Mouse (Mus musculus): Measurements from ENCODE around the gene Ccdc122. TPM values are rescaled to one million over a fixed set of nuclear protein-coding genes. Genes with fewer than 3 reads are reported as not detected.
"Not testable (repeated sequence)": the region's sequence is repeated elsewhere in the genome, so short reads cannot be mapped to it uniquely, and the experiment has no call there.

Gene Ccdc122
- polyA plus RNA-seq, 1 experiment from 2014 or later = 1.7 TPM

DNA sequence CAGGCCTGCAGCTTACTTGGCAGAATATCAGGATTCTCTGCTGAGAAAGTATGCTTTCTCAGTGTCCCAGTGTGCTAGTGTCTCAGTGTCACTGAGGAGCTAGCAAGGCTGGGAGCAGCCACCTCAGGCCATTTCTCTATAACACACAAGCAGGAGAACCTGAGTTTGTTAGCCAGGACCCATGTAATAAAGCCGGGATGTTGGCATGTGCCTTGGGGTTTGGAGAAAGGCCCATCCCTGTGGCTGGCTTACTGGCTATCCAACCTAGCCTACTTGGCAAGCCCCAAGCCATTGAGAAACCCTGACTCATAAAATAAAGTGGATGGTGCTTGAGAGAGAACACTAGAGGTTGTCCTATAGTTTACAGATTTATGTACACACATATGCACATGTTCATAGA is 32.8 kb downstream of the Ccdc122 start:
- no peak overlapping the region for H3K4me2 ChIP-seq (ENCODE audit: low read depth, low read length)
- H3K36me3 ChIP-seq (ENCODE audit: control insufficient read depth, insufficient read depth) = no peaks in the 10 kb centered on the region
- H3K9ac ChIP-seq (ENCODE audit: low read depth, low read length) = no peak overlapping the region
- no peak for ATAC-seq (ENCODE audit: low read depth)
- no peaks in the 10 kb centered on the region for H3K9me3 ChIP-seq (replicated peaks; ENCODE audit: control insufficient read depth, low read length)
- H3K4me1 ChIP-seq (ENCODE audit: control insufficient read depth, low read depth, low read length) = no peaks in the 10 kb centered on the region
- H3K4me3 ChIP-seq (ENCODE audit: low read depth, low read length) = no peak overlapping the region
- 62% methylated on average over 1 of the region's 1 CpGs for WGBS (ENCODE audit: insufficient replicate concordance)
- no peak overlapping the region for H3K27ac ChIP-seq (ENCODE audit: low read length)
- no peaks in the 10 kb centered on the region for H3K27me3 ChIP-seq (ENCODE audit: control insufficient read depth, insufficient read depth, low read depth, low read length)

DNA sequence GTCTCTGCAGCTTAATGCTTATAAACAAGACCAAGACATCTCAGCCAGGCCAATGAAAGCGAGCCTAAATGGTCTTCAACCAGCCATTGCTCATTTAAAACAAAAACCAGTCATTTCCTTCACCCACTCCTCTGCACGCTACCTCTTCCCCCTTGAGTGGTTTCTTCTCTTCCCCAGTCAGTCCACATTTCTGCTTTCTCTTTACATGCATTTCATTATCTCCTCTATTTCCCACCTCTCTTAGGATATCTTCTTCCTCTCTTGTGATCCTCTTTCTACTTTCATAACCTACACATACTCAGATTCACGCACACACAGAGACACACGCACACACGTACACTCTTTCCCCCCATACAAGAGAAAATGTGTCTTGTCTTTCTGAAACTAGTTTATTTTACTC is 44.7 kb downstream of the Ccdc122 start:
- Histone ChIP-seq H3K4me1 (ENCODE audit: control insufficient read depth, low read depth, low read length) (no peaks in the 10 kb centered on the region), H3K4me2 (ENCODE audit: low read depth, low read length) (no peak overlapping the region), H3K36me3 (ENCODE audit: control insufficient read depth, insufficient read depth) (no peaks in the 10 kb centered on the region), H3K9me3 (replicated peaks; ENCODE audit: control insufficient read depth, low read length) (no peaks in the 10 kb centered on the region), H3K27me3 (ENCODE audit: control insufficient read depth, insufficient read depth, low read depth, low read length) (no peaks in the 10 kb centered on the region), H3K27ac (ENCODE audit: low read length) (no peak overlapping the region), H3K4me3 (ENCODE audit: low read depth, low read length) (no peak overlapping the region), H3K9ac (ENCODE audit: low read depth, low read length) (no peak overlapping the region)
- ATAC-seq (ENCODE audit: low read depth) = no peak
- 60% methylated on average over 5 of the region's 5 CpGs for WGBS (ENCODE audit: insufficient replicate concordance)

DNA sequence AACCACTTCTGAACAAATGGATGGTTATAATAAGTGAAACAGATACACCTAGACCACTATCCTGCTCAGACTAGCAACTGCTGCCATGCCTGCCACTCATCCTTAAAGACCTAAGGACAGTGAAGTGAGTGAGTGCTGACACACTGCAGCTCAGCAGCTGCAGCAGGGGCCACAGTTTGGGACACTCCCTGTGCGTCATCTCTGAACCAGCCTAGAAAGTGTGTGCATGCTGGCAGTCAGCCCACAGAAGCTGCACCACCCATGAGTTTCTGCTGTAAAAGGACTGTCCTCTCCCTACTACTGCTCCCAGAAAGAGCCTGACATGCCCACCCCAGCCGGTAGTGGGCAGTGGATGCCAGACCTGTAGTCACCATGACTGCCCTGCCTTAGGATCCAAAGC is 63.7 kb downstream of the Ccdc122 start:
- Histone ChIP-seq H3K36me3 (ENCODE audit: control insufficient read depth, insufficient read depth) (no peaks in the 10 kb centered on the region), H3K27me3 (ENCODE audit: control insufficient read depth, insufficient read depth, low read depth, low read length) (no peaks in the 10 kb centered on the region), H3K9me3 (replicated peaks; ENCODE audit: control insufficient read depth, low read length) (no peaks in the 10 kb centered on the region), H3K4me1 (ENCODE audit: control insufficient read depth, low read depth, low read length) (no peaks in the 10 kb centered on the region), H3K4me2 (ENCODE audit: low read depth, low read length) (no peak overlapping the region), H3K27ac (ENCODE audit: low read length) (no peak overlapping the region), H3K4me3 (ENCODE audit: low read depth, low read length) (no peak overlapping the region), H3K9ac (ENCODE audit: low read depth, low read length) (no peak overlapping the region)
- 52% methylated on average over 2 of the region's 2 CpGs for WGBS (ENCODE audit: insufficient replicate concordance)
- ATAC-seq (ENCODE audit: low read depth) = no peak

DNA sequence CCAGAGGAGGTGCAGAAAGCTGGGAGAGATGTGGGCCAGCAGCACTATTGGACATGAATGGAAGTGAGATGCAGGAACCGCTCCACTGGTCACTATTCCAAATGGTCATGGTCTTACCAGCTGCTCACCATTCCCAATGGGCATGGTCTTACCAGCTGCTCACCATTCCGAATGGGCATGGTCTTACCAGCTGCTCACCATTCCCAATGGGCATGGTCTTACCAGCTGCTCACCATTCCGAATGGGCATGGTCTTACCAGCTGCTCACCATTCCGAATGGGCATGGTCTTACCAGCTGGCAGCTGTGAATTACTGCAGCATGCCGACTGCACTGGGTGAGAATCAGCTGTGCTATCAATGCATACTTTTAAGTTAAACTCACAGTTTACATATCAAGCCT is 74.0 kb downstream of the Ccdc122 start:
- H3K9ac ChIP-seq (ENCODE audit: low read depth, low read length); H3K36me3 ChIP-seq (ENCODE audit: control insufficient read depth, insufficient read depth); H3K27me3 ChIP-seq (ENCODE audit: control insufficient read depth, insufficient read depth, low read depth, low read length); H3K9me3 ChIP-seq (replicated peaks; ENCODE audit: control insufficient read depth, low read length); H3K4me2 ChIP-seq (ENCODE audit: low read depth, low read length); H3K27ac ChIP-seq (ENCODE audit: low read length); H3K4me1 ChIP-seq (ENCODE audit: control insufficient read depth, low read depth, low read length); ATAC-seq (ENCODE audit: low read depth); H3K4me3 ChIP-seq (ENCODE audit: low read depth, low read length): not testable (repeated sequence)
- 58% methylated on average over 5 of the region's 5 CpGs for WGBS (ENCODE audit: insufficient replicate concordance)

DNA sequence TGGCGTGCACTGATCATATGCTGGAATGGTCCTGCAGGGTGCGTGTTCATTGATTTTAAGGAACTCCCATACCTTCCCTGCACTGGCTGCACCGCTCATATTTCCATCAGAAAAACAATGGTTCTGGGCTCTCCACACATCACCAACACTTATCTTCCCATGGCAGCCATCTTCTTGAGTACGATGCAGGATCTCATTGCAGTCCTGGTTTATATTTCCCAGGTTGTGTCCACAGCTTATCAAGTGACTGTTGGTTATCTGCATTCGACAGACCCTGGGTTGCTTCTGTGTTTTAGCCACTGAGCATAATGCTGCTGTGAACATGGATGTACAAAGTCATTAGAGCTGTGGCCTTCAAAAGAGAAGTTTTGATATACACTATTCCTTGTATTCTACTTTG is 94.0 kb downstream of the Ccdc122 start:
- 40% methylated on average over 5 of the region's 5 CpGs for WGBS (ENCODE audit: insufficient replicate concordance)
- Histone ChIP-seq H3K4me2 (ENCODE audit: low read depth, low read length) (no peak overlapping the region), H3K4me1 (ENCODE audit: control insufficient read depth, low read depth, low read length) (no peaks in the 10 kb centered on the region), H3K27ac (ENCODE audit: low read length) (no peak overlapping the region), H3K9ac (ENCODE audit: low read depth, low read length) (no peak overlapping the region), H3K27me3 (ENCODE audit: control insufficient read depth, insufficient read depth, low read depth, low read length) (no peaks in the 10 kb centered on the region), H3K4me3 (ENCODE audit: low read depth, low read length) (no peak overlapping the region), H3K36me3 (ENCODE audit: control insufficient read depth, insufficient read depth) (no peaks in the 10 kb centered on the region), H3K9me3 (replicated peaks; ENCODE audit: control insufficient read depth, low read length) (no peaks in the 10 kb centered on the region)
- no peak for ATAC-seq (ENCODE audit: low read depth)

DNA sequence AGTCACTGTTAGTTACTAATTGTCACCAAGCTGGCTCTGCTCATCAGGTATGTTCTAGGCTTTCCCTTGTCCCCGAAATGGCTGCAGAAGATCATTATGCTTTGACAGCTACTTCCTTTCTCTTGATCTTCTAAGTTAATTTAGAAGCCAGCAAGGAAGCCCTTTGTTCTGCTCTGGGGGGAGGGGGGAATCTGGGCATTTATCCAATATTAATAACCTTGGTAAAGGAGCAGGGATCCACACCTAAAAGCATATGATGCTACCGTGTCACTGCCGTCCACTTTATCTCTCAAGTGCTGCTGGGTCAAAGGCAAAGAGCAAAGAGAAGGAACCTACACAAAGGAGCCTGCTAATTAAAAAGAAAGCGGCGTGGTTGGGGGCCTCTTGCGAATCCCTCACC is 100.4 kb downstream of the Ccdc122 start:
- no peak overlapping the region for H3K27ac ChIP-seq (ENCODE audit: low read length)
- WGBS (ENCODE audit: insufficient replicate concordance) = 62% methylated on average over 6 of the region's 6 CpGs
- H3K4me2 ChIP-seq (ENCODE audit: low read depth, low read length) = no peak overlapping the region
- H3K36me3 ChIP-seq (ENCODE audit: control insufficient read depth, insufficient read depth) = no peaks in the 10 kb centered on the region
- no peak for ATAC-seq (ENCODE audit: low read depth)
- H3K9me3 ChIP-seq (replicated peaks; ENCODE audit: control insufficient read depth, low read length) = no peaks in the 10 kb centered on the region
- no peak overlapping the region for H3K9ac ChIP-seq (ENCODE audit: low read depth, low read length)
- H3K4me3 ChIP-seq (ENCODE audit: low read depth, low read length) = no peak overlapping the region
- H3K27me3 ChIP-seq (ENCODE audit: control insufficient read depth, insufficient read depth, low read depth, low read length) = no peaks in the 10 kb centered on the region
- no peaks in the 10 kb centered on the region for H3K4me1 ChIP-seq (ENCODE audit: control insufficient read depth, low read depth, low read length)

DNA sequence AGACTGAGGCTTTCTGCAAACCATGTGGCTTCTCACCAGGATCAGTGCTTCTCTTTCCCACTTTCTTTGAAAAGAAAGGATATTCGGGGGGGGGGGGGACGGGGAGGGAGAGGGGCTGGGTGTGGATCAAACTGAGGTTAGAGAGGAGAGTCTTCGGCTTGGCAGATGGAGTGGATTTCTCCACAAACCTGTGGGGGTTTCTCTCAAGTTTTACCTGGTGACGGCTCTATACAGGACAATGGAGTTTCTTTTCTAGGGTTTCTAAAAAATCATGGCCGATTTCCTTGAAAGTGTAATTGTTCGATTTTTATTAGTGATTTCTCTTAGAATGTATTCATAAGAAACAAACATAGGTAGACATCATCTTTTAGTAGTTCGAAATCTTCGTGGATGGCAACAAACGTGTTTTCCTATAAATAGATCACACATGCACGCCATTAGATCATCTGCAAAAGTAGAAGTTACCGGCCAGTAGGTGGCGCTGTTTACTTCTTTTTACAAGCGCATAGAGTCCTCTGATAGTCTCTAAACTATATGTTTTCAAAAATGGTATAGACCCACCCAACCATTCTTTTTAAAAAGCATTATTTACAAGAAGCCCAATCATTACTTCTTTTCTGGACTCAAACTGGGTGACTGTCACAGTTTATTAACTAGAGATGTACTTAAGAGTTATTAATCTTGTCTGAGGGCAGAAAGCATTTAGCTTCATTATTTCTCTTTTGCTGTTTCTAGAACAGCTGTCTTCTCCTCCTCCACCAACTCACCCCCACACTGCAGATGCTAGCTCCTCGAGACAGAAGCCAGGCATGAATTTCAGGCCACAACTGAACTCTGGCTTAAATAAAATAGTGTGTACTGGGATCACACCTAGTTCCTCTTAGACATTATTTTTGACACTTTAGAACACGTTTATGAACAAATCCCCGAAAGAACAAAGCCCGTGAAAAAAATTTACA is 105.0 kb downstream of the Ccdc122 start:
- Histone ChIP-seq H3K4me1 (ENCODE audit: control insufficient read depth, low read depth, low read length) (no peaks in the 10 kb centered on the region), H3K9ac (ENCODE audit: low read depth, low read length) (no peak overlapping the region), H3K4me2 (ENCODE audit: low read depth, low read length) (no peak overlapping the region), H3K36me3 (ENCODE audit: control insufficient read depth, insufficient read depth) (no peaks in the 10 kb centered on the region), H3K4me3 (ENCODE audit: low read depth, low read length) (no peak overlapping the region), H3K27me3 (ENCODE audit: control insufficient read depth, insufficient read depth, low read depth, low read length) (no peaks in the 10 kb centered on the region), H3K27ac (ENCODE audit: low read length) (no peak overlapping the region), H3K9me3 (replicated peaks; ENCODE audit: control insufficient read depth, low read length) (no peaks in the 10 kb centered on the region)
- no peak for ATAC-seq (ENCODE audit: low read depth)
- WGBS (ENCODE audit: insufficient replicate concordance) = 20% methylated on average over 16 of the region's 17 CpGs

DNA sequence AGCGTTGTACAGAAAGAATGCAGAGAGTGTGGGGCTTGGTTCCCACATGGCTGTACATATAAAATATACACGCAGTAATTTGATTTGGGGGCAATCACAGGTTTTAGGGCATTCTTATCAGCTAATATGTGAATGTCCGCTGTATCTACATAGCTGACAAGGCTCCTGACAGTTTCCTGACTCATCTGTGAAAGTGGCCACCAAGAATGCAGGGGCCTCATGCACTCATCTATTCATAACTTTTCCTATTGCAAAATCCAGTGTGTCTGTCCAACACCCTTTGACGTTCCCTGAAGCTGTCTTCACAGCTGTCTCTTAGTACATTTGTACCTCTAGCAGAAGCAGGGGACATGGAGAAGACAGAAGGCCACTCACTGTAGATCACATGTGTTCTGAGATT is 108.5 kb downstream of the Ccdc122 start:
- Histone ChIP-seq H3K4me2 (ENCODE audit: low read depth, low read length) (no peak overlapping the region), H3K9ac (ENCODE audit: low read depth, low read length) (no peak overlapping the region), H3K36me3 (ENCODE audit: control insufficient read depth, insufficient read depth) (no peaks in the 10 kb centered on the region), H3K9me3 (replicated peaks; ENCODE audit: control insufficient read depth, low read length) (no peaks in the 10 kb centered on the region), H3K4me1 (ENCODE audit: control insufficient read depth, low read depth, low read length) (no peaks in the 10 kb centered on the region), H3K27ac (ENCODE audit: low read length) (no peak overlapping the region), H3K4me3 (ENCODE audit: low read depth, low read length) (no peak overlapping the region), H3K27me3 (ENCODE audit: control insufficient read depth, insufficient read depth, low read depth, low read length) (no peaks in the 10 kb centered on the region)
- no peak for ATAC-seq (ENCODE audit: low read depth)
- 34% methylated on average over 4 of the region's 4 CpGs for WGBS (ENCODE audit: insufficient replicate concordance)

DNA sequence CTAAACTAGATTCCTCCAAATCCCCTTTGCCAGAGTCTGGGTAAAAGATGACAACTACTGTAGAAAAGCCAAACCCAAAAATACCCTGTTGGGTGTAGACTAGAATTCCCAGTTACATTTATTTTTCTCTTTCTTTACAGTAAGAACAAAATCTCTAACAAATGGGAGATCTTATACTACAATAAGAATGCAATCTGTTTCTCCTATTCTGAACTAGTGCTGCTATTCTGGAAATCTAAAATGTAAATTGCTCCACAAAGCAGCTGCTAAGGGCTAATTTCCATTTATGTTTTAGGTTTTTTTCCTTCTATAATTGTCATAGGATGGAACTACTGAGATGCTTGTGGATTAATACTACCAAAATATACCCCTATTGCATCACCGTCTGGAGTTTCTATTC is 111.1 kb downstream of the Ccdc122 start:
- Histone ChIP-seq H3K9me3 (replicated peaks; ENCODE audit: control insufficient read depth, low read length) (no peaks in the 10 kb centered on the region), H3K4me3 (ENCODE audit: low read depth, low read length) (no peak overlapping the region), H3K36me3 (ENCODE audit: control insufficient read depth, insufficient read depth) (no peaks in the 10 kb centered on the region), H3K9ac (ENCODE audit: low read depth, low read length) (no peak overlapping the region), H3K27me3 (ENCODE audit: control insufficient read depth, insufficient read depth, low read depth, low read length) (no peaks in the 10 kb centered on the region), H3K4me1 (ENCODE audit: control insufficient read depth, low read depth, low read length) (no peaks in the 10 kb centered on the region), H3K27ac (ENCODE audit: low read length) (no peak overlapping the region), H3K4me2 (ENCODE audit: low read depth, low read length) (no peak overlapping the region)
- WGBS (ENCODE audit: insufficient replicate concordance) = 78% methylated on average over 1 of the region's 1 CpGs
- ATAC-seq (ENCODE audit: low read depth) = no peak
